Mouse (Mus musculus) liver, embryonic 14.5 days (tissue): ENCODE results near the gene Scnn1a.
"Not testable (repeated sequence)": the region's sequence is repeated elsewhere in the genome, so short reads cannot be mapped to it uniquely, and the experiment has no call there.

Experiments used
- CTCF ChIP-seq: IDR thresholded peaks from 2 replicates; pipeline ENCODE4 v1.5.1; 2016; ENCODE audit warnings: antibody characterized with exemption, low read depth, control low read depth
- EP300 ChIP-seq: IDR thresholded peaks from 2 replicates; pipeline ENCODE4 v1.6.1; 2016; ENCODE audit warnings: antibody characterized with exemption, low read depth

- TF ChIP-seq CTCF, EP300: not testable (repeated sequence)
Observed at GRCm38 (mm10) chr6:125304408-125304807, 16.1 kb upstream of the Scnn1a start.
